Mouse (Mus musculus) brain, embryonic 18.5 days (tissue): Measurements from ENCODE around the gene Schip1.

Experiments used
- DNase-seq: peaks from one replicate; pipeline ENCODE4 v3.0.0-alpha.2; 2012; ENCODE audit warnings: low read depth, low spot score

Schip1 gene

DNA sequence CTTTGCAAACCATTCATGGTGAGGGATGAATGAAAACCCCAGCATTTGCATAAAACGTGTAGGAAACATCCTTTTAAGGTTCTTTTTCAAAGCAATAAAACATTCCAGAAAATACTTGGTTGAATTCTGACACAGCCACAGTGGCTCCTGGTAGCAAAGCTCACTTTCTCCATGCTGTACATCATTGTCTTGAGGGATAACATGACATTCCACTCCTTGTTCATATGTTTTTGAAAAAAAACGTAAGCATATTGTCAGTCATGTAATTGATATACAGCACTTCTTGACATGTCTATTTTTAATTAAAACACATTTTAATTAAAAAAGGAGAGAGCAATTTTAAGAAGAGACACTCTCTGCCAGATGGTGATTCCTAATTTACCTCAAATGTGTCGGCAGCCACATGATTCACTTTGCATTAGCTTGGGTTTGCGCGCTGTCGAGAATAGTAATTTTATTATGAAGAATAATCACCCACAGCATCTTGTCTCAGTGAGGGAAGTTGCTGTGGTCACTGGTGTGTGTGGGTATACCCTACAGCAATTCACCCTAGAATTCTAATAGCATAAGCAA, 61.8 kb downstream of the Schip1 start:
- no peak for DNase-seq

DNA sequence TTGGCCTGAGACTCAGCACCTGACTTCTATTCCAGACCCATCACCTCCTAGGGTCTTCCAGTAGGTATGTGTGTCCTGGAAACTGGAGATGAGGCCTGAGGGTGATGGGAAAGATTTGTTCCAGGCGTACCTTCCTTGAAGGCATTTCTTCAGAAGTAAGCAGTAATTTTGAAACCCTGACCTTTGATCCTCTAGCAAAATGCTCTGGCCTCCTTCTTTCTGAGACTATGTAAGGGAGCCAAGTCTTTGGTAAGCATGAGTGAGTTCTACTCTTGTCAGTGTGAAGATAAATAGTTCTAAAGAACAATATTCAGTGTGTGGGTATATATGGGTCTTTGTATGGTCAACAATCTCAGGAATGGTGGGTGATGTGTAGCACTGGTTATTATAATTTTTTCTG, 65.8 kb downstream of the Schip1 start:
- DNase-seq, result no peak

DNA sequence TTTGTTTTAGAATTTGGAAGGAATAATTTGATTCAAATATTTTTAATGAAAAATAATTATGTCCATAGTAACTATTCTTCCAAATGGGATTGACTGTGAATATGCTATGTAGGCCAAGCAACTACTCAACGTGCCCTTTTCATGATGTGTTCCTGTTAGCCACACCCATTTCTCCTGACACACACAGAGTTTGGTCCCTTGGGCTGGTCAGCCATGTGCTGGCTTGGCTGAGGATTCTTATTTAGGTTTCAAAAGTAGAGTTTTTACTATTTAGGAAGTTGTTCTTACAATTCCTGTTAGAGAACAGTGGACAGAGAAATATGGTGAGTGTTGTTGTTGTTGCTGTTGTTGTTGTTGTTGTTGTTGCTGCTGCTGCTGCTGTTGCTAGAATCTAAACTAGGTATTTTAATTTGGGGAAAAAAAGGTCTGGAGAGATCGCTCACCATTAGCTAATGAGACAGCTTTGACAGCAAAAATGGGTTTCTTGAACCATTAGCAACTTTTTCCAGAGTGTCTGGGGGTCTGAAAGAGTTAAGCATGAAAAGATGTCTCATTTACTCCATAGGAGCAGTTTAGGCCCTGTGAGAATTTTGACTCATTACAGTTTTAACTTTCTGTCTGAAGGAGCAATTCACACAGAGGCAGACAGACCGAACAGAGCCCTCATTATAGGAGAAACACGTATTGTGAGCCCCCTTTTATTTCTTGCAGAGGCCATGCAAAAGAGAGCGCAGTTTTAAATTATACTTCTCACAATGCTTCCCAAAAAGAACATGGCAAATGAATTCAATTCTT, 74.4 kb downstream of the Schip1 start:
- no peak for DNase-seq

DNA sequence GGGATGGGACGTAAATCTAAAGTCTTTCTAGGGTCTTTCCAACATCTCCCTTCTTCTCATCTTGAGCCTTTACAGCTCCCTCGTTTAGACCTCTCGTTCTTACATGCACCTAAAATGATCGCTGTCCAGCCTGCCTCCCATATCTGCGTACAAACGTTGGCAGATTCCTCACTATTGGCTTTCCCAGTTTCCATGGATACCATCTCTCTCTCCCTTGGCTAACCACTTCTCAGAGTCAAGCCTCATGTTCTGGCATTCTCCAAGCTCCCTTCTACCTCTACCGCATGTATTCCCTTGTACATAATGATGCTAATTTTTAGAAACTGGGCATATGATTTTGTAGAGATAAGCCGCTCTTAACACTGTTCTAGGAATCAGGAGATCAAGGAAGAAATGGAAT, 86.1 kb downstream of the Schip1 start:
- DNase-seq, result no peak

DNA sequence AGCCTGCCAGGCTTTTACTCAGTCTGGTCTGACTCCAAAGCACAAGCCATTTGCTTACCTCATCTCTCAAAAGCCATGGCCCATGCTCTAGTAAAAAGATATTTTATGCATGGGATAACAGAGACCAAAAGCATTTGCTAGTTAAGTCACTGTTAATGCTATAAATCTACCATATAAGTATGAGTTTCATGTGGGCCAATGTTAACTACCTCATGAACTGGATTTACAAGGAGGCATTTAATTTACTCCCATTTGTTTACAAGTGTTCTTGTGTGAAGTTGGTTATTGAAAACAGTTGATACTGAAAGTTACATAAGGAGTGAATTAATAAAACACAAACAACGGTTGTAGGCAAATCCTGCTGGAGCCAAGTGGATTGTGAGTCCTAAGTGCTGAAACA, 95.6 kb downstream of the Schip1 start:
- no peak for DNase-seq

DNA sequence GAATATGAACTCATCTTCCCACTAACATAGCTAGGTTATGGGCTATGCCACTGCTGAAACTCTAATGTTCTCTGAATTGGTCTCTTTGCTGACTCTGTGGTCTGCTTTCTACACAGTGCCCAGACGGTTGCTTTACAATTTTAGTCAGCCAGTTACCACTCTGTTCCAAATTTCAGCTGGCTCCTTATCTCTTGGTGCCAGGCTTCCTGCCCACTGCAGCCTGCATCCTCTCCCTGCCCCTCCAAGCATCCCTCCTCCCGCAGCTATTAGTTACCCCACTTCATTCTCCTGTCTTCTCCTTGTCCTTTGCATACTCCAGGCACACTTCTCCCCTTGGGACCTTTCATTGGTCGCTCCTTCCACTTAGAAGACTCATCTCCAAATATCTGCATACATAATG, 96.2 kb downstream of the Schip1 start:
- no peak for DNase-seq

DNA sequence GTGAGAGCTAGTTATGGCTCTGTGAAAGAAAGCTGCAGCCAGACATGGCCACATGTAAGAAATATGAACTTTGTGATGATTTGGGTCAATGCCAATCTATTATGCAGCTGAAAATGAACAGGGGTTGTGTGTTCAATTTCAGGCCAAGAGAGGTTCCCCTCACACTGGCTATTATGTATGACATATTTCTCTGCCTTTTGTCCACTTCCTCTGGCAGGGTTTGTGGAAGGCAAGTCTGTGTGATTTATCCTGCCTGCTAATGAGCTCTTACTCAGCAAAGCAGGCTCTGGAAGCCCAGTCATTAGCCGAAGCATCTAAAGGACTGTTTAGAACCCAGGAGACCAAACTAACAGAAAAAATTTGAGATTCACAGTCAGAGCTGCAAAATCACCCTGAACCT, 113.6 kb downstream of the Schip1 start:
- DNase-seq, result no peak

DNA sequence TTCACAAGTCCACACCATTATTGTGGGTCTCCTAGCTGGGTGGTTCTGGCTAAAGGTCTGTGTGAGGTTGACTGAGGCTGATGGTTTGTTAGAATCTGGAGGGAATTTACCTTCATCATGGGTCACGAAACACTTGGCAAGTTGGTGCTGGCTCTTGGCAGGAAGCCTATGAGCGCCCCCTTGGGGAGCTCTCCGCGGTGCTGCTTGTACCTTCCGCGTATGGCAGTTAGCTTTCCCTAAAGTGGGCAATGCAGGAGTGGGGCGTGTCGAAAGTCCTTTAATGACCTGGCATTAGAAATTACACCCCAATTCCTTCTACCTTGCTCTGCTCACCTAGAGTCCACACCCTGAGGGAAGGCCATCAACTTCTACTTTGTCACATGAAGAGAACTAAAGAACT, 122.9 kb downstream of the Schip1 start:
- DNase-seq, result no peak

DNA sequence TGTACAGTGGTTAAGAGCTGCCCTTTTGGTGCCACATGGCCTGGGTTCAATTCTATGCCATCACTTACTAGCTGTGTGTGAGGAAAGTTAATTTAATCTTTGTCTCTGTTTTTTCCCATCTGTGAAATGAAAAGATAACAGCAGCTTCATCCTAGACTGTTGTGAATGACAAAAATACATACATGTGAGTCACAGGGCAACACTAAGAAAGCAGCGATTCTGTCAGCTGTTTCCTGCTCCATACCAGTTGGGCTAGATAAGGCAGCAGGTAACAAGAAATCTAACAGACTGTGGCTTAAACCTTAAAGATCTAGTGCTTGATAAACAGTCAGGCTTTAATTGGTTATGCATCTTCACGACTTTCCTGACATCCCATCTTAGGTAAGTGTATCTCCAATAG, 124.5 kb downstream of the Schip1 start:
- no peak for DNase-seq

DNA sequence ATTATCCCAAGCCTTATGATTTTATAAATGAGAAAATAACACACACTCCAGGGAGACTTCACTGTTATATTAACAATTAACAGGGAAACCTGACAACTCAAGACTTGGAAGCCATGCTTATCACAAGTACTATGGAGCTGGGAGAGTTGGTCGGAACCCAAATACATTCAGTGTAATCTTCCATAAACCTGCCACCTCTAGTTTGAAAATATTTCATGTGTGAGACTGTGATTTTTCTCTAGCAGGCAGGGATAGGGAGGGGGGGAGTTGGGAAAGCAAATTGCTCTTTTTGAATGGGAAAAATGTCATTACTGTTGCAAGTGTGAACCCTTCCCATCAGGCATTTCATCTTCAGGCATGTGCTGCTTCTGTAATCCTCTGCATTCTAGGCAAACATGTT, 132.3 kb downstream of the Schip1 start:
- DNase-seq, result peak; percentile 34

DNA sequence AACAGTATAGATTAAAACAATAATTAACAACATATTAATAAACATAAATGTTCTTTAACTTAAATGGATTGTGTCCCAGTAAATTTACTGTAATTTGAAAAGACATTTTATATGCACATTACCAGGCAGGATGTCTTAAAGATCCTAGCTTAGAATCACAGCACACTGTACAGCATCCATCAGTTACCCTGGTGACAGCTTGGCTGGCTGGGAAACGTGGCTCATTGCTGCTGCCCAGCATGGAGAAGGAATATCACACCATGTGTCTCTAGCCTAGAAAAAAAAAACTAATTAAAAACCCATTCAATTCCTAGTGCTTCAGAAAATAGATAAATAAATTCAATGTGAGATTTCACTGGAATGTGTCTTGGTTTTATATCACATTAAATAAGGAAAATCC, 136.6 kb downstream of the Schip1 start:
- DNase-seq, result peak; percentile 28

DNA sequence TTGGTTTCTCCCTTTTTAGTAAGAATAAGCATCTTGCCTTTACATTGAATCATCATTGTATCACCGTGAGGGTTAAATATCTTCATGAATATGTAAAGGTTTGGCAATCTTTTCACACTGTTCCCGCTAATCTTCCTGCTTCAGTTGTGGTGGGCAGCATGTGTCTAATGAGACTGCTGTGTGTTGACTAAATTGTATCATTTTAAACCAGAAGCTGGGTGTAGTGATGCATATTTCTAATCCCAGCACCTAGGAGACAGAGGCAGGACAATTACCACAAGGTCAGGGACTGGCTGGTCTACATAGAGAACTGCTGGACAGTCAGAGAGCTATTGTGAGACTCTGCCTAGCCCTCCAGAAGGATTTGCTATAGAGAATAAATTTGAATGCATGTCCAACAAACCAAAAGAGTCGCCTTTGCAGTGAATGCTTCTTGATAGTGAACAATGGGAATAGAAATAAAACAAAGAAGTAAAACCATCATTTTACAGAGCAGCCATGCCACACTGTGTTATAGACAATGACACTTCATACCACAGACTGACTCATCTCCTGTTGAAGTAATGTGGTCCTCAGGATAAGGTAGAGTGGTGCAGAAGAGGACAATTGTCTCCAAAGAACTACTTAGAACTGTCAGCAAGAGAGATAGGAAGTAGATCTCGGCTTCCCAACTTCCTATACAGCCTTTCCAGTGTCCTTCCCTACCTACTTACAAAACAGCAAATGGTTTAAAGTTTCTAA, 137.7 kb downstream of the Schip1 start:
- DNase-seq, result no peak

DNA sequence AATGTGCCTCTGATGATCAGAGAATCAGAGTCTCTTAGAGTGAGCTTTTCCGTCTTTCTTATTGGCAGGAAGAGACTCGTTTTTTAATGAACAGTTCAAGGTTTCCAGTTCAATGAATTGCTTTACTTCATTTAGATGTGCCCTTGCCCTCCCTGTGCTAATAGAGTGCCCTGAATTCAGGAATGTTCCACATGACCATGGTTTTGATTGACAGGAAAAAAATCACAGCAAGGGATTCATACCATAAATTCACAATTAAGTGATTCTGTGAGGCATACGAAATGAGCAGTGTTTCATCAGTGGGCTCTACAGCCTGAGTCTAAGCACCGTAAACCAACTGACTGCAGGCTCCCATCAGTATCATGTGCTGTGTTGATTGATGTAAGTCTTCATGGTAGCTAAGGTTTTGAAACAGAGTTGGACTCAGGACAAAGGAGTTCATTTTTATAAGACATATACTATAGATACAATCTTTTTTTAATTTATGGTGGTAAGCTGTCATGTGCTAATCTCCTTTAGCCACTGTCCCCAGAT, 139.4 kb downstream of the Schip1 start:
- no peak for DNase-seq

DNA sequence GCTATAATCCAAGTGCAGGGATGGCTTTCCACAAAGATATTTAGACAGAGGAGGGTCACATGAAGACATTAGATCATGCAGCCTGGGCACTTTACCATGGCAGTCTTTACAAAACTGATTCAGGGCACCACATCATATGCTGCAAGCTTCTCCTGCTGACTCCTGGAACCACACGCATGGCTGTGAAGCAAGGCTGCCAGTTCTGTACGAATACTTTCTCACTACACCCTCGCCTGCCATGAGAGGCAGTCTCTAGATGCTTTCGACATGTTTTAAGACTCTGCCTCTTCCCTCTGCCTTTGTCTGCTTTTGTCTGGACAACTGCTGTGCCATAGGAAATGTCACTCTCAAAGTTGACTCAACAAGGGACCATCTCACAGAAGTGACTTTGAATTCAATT, 145.8 kb downstream of the Schip1 start:
- no peak for DNase-seq

DNA sequence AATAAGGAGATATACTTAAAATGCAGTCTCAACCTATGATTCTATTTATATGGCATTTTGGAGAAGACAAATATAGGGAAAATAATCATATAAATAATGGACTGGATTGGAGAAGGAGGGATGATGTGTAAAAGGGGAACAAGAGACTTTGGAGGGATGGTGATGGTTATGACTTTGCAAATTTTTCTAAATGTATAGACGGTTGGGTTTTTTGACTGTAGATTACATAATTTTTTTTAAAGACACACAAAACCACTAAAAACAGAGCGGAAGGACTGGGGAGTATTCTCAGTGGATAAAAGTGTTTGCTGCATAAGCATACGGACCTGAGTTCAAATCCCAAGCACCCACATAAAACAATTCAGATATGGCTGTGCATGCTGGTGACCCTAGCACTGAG, 156.8 kb downstream of the Schip1 start:
- DNase-seq, result no peak

DNA sequence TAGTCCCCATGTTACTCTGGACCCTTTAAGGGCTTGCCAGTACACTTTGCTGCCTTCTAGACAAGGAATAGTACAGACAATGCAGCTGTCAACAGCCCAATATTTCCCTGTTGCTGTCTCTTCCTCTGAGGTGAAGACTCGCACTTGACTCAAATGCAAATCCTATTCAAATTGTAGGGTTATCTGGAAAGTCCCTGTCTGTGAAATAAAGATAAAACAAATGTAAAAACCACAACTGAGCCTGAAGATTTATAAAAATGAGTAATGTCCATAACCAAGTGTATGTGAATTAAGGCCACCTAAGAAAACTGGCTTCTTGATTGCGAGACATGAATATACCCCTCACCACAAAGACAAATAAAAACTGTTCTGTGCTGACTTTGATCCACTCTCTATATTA, 175.3 kb downstream of the Schip1 start:
- no peak for DNase-seq

DNA sequence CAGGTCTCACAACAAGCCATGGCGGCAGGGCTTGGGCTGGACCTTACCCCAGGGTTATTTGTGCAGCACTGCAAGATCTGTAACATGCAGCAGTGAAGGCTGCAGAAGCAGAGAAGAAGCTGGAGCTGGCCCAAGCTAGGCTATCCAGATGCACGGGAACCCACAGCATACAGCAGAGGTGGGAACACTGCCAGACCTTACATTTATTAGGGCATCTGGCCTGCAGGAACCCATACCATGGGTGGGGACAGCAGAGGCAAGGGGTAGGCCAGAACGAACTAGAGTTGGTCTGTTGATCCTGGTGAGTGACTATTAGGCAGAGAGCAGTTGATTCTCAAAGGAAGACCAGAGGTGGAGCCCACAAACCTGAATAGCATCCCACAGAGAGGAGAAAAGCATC, 178.6 kb downstream of the Schip1 start:
- no peak for DNase-seq

DNA sequence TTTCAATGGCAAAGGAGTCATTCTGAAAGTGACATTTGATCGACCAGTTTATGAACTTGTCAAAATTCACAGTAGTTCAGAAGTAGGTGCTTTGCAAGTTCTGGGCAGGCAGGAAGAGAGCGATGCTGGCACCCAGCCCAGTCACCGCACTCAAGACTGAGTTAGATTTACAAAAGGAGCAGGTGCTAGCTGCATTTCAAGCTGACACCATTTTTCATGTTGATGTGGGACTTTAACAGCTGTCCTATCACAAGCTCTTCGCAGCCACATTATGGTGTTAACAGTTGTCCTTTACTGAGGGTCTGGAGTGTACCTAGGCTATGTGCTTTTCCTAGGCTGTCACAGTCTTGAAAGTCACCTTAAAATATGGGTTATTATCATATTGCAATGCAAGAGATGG, 181.6 kb downstream of the Schip1 start:
- DNase-seq, result no peak

DNA sequence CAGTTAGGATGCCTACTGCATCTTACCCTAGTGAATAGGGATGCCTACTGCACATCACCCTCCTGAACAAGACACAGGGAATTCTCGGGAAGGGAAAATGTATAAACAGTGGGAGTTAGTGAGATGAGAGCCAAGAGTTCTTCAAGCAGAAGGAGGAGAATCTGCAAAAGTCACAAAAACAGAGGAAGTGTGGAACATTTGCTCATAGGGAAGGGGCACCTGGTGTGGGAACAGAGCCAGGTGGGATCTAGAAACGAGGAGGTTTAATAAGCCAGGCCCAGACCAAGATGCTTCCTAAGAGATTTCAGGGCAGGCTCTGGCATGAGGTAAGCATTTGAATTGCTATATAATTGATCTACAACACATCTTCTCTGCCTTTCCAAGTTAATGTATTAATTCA, 186.0 kb downstream of the Schip1 start:
- peak; percentile 22 for DNase-seq

DNA sequence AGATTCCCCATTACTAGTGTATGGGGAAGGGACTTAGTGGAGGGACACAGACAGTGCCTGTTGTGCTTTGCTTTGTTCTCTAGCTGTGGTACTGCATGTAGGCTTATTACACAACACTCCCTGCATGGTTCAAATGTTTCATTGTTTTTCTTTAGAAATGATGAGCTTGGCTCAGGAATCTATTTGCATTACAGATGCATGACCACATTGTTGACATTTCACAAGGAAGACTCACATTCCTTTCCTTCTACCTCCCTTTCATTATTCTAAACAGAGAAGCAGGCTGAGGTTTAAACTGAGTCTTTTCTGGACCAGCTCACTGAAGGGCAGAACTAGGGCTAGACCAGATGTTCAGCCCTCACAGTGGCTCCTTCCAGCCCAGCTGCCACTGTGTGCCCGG, 187.7 kb downstream of the Schip1 start:
- no peak for DNase-seq

DNA sequence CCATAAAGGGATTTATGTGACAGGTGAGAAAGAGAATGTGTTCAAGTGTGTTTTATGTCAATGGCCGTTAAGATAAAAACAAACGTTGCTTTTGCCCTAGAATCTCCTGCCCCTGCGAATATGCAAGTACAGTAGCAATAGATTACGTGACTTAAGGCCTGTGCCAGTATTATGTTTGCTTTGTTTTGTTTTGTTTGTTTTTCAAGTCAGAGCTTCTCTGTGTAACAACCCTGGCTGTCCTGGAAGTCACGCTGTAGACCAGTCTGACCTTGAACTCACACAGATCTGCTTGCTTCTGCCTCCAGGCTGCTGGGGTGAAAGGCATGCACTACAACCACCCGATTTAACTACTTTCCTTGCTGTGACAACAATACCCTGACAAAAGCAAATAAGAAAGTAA, 197.7 kb downstream of the Schip1 start:
- no peak for DNase-seq

DNA sequence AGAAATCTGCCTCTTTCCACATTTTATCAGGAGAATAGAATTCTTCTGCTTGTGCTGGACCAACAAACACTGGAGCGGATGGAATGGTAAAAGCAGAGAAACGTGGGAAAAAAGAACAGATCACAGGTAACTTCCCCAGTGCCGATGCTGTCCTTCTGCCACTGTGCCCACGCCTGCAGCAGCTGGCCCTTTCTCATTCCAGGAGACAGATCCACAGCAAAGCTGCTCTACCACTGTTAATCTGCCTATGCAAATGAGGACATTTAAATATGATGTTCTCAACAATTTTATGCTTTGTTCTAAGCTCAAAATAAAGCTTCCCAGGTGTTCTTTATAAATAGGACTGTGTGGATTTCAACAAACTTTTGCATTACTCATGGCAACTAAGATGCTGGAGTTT, 203.3 kb downstream of the Schip1 start:
- no peak for DNase-seq

DNA sequence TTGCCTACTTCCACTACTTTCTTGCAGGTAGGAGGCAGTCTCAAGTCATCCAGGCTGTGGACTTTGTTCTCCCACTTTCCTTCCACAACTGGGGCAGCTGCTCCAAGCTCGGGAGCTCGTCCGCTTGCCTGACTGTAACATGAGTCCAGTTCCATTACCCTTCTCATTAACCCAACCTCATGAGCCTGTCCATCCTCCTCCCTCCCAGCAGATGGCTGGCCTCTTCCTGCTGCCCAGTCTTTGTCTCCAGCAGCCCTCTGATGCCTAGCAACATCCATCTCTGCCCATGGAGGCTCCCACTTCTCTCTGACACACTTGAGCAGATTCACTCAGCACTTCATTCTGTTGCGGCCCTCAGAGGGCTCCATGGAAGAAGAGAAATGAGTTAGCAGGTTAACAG, 204.6 kb downstream of the Schip1 start:
- DNase-seq, result no peak
